Mouse (Mus musculus) liver, adult 2 months (tissue): Measurements from ENCODE around the gene Adam34.

Experiments used
- CTCF ChIP-seq: fragments of 200-500 bp; IDR thresholded peaks from 2 replicates; pipeline ENCODE4 v1.5.1; 2011; ENCODE audit warnings: low read depth, low read length, control low read depth
- POLR2A ChIP-seq: fragments of 200-500 bp; IDR thresholded peaks from 2 replicates; pipeline ENCODE4 v1.6.1; 2011; ENCODE audit warnings: low read length, control low read depth; ENCODE audit not compliant: insufficient read depth; ENCODE audit errors: extremely low read depth

- TF ChIP-seq CTCF (no peak), POLR2A (no peak)
Measured at GRCm38 (mm10) chr8:43616046-43616445, 93.8 kb downstream of the Adam34 start.
